Mouse (Mus musculus): ENCODE results near the gene Tpst1. TPM values are rescaled to one million over a fixed set of nuclear protein-coding genes. Genes with fewer than 3 reads are reported as not detected.
A peak's percentile ranks its signal among the peaks of the same experiment; 100 is the strongest.
"Not testable (repeated sequence)": the region's sequence is repeated elsewhere in the genome, so short reads cannot be mapped to it uniquely, and the experiment has no call there.

Tpst1 gene
- 1 to 10 TPM; 1.4 to 3.1 TPM for polyA plus RNA-seq (2017; shearing (Covaris generic))

- no peak for ATAC-seq
Observed at GRCm38 (mm10) chr5:130073026-130073425, at the start of gene Tpst1. TSS of gene Tpst1 (plus strand) at chr5:130073326.

- peak; percentile 90 for ATAC-seq
Observed at GRCm38 (mm10) chr5:130023767-130024539, 49.2 kb upstream of the Tpst1 start.

GRCm38 (mm10) chr5:130027134-130027533 is 46.0 kb upstream of the Tpst1 start:
- ATAC-seq: no peak

- no peak for ATAC-seq
Observed at GRCm38 (mm10) chr5:130027696-130028095, 45.4 kb upstream of the Tpst1 start.

GRCm38 (mm10) chr5:130029142-130029897 is 43.8 kb upstream of the Tpst1 start, which contains the start of the genes Asl and Crcp:
TSS of gene Asl (minus strand) at chr5:130029247.
TSS of gene Crcp (plus strand) at chr5:130029290.
- peak; percentile 69 for ATAC-seq

- ATAC-seq: no peak
Observed at GRCm38 (mm10) chr5:130031410-130032390, 41.4 kb upstream of the Tpst1 start.

- ATAC-seq: no peak
Observed at GRCm38 (mm10) chr5:130033869-130034268, 39.3 kb upstream of the Tpst1 start.

- ATAC-seq: not testable (repeated sequence)
Observed at GRCm38 (mm10) chr5:130036300-130036699, 36.8 kb upstream of the Tpst1 start.

GRCm38 (mm10) chr5:130037752-130038455 is 35.2 kb upstream of the Tpst1 start:
- peak; percentile 52 for ATAC-seq

- no peak for ATAC-seq
Observed at GRCm38 (mm10) chr5:130040797-130041196, 32.3 kb upstream of the Tpst1 start.

- ATAC-seq: no peak
Observed at GRCm38 (mm10) chr5:130041262-130041661, 31.9 kb upstream of the Tpst1 start.

- no peak for ATAC-seq
Observed at GRCm38 (mm10) chr5:130043741-130044140, 29.4 kb upstream of the Tpst1 start.

GRCm38 (mm10) chr5:130044201-130044695 is 28.9 kb upstream of the Tpst1 start:
- ATAC-seq: no peak

GRCm38 (mm10) chr5:130046100-130046499 is 27.0 kb upstream of the Tpst1 start:
- no peak for ATAC-seq

GRCm38 (mm10) chr5:130046589-130046988 is 26.5 kb upstream of the Tpst1 start:
- ATAC-seq: no peak

GRCm38 (mm10) chr5:130047013-130047412 is 26.1 kb upstream of the Tpst1 start:
- no peak for ATAC-seq

GRCm38 (mm10) chr5:130048786-130049520 is 24.2 kb upstream of the Tpst1 start:
- no peak for ATAC-seq

- ATAC-seq: no peak
Observed at GRCm38 (mm10) chr5:130050416-130050815, 22.7 kb upstream of the Tpst1 start.

- no peak for ATAC-seq
Observed at GRCm38 (mm10) chr5:130051073-130051860, 21.9 kb upstream of the Tpst1 start.

GRCm38 (mm10) chr5:130052510-130052909 is 20.6 kb upstream of the Tpst1 start:
- no peak for ATAC-seq

All from activated CD4-positive, CD25-positive, alpha-beta regulatory T cell, adult 4 months (primary cell).